Comparison of ENCODE assay signal across 27 mouse cellular contexts in genomic region chr14:100883115-100883514, GRCm38 (mm10).
"Had no signal": no experiment of that assay in that cellular context is flagged by ENCODE, and none has a peak within 500 bp of the region (broad histone marks: within the 10 kb centered on the region; RNA-seq: fewer than 3 reads in every experiment).

No protein-coding gene starts in this region.

- DNase-seq: gastrocnemius, adult 2 months; gastrocnemius, postnatal 10 days; gastrocnemius, postnatal 25 days; heart, adult 18-20 months; heart, postnatal 10 days; heart, postnatal 36 days; kidney, adult 11 months; kidney, adult 2 months; kidney, postnatal 10 days; kidney, postnatal 25 days; kidney, postnatal 4 days; liver; liver, embryonic 13.5 days had no signal

- H3K27ac ChIP-seq: gastrocnemius, adult 2 months; heart, embryonic 10.5 days; hindbrain, embryonic 10.5 days; hindbrain, embryonic 12.5 days; hindbrain, embryonic 14.5 days; intestine, embryonic 15.5 days; layer of hippocampus, adult 2 months; left cerebral cortex, adult 2 months; limb, embryonic 10.5 days; limb, embryonic 12.5 days; liver, embryonic 13.5 days; liver, embryonic 15.5 days had no signal

- ATAC-seq: hindbrain, embryonic 16.5 days; inflammation-experienced regulatory T-cells, adult 6 months; intestine, embryonic 15.5 days had no signal

- H3K27me3 ChIP-seq: heart, embryonic 12.5 days; hindbrain, embryonic 12.5 days; intestine, embryonic 15.5 days; limb, embryonic 12.5 days; liver, embryonic 13.5 days; liver, embryonic 15.5 days had no signal

- H3K9me3 ChIP-seq: heart, embryonic 10.5 days; heart, embryonic 12.5 days; hindbrain, embryonic 10.5 days; hindbrain, embryonic 12.5 days; intestine, embryonic 15.5 days; limb, embryonic 10.5 days; limb, embryonic 12.5 days; liver, embryonic 13.5 days; liver, embryonic 15.5 days had no signal

- H3K9ac ChIP-seq: heart, embryonic 12.5 days; hindbrain, embryonic 12.5 days; hindbrain, embryonic 14.5 days; intestine, embryonic 15.5 days; limb, embryonic 12.5 days; liver, embryonic 13.5 days; liver, embryonic 15.5 days had no signal

- H3K4me1 ChIP-seq: heart, embryonic 10.5 days; heart, embryonic 12.5 days; hindbrain, embryonic 10.5 days; hindbrain, embryonic 12.5 days; intestine, embryonic 15.5 days; limb, embryonic 10.5 days; limb, embryonic 12.5 days; liver, embryonic 13.5 days; liver, embryonic 15.5 days had no signal

- H3K36me3 ChIP-seq: heart, embryonic 10.5 days; heart, embryonic 12.5 days; hindbrain, embryonic 10.5 days; hindbrain, embryonic 12.5 days; intestine, embryonic 15.5 days; limb, embryonic 10.5 days; limb, embryonic 12.5 days; liver, embryonic 13.5 days; liver, embryonic 15.5 days had no signal

- H3K4me2 ChIP-seq: heart, embryonic 12.5 days; hindbrain, embryonic 12.5 days; hindbrain, embryonic 14.5 days; intestine, embryonic 15.5 days; limb, embryonic 12.5 days; liver, embryonic 11.5 days; liver, embryonic 13.5 days; liver, embryonic 15.5 days had no signal

- H3K4me3 ChIP-seq: gastrocnemius, adult 2 months; heart, embryonic 10.5 days; heart, embryonic 12.5 days; hindbrain, embryonic 10.5 days; hindbrain, embryonic 12.5 days; intestine, embryonic 15.5 days; layer of hippocampus, adult 2 months; left cerebral cortex, adult 2 months; limb, embryonic 10.5 days; limb, embryonic 12.5 days; liver, embryonic 13.5 days; liver, embryonic 15.5 days had no signal
